Mouse (Mus musculus) liver, adult 2 months (tissue): ENCODE data around the gene Wbp2nl.

Experiments used
- CTCF ChIP-seq: fragments of 200-500 bp; IDR thresholded peaks from 2 replicates; pipeline ENCODE4 v1.5.1; 2011; ENCODE audit warnings: low read depth, low read length, control low read depth
- POLR2A ChIP-seq: fragments of 200-500 bp; IDR thresholded peaks from 2 replicates; pipeline ENCODE4 v1.6.1; 2011; ENCODE audit warnings: low read length, control low read depth; ENCODE audit not compliant: insufficient read depth; ENCODE audit errors: extremely low read depth

GRCm38 (mm10) chr15:82255944-82256383 lies 42.8 kb upstream of the Wbp2nl start:
- TF ChIP-seq CTCF (no peak; the same call in 1 of the 2 replicates), POLR2A (no peak)
